Mouse (Mus musculus): ENCODE data around the gene Mbnl1.
"Not testable (repeated sequence)": the region's sequence is repeated elsewhere in the genome, so short reads cannot be mapped to it uniquely, and the experiment has no call there.

The Mbnl1 gene

GRCm38 (mm10) chr3:60472681-60473177 lies at the start of gene Mbnl1:
Gene Mbnl1 (plus strand): TSS chr3:60472830.
- no peak for DNase-seq

GRCm38 (mm10) chr3:60424148-60424547 lies 48.5 kb upstream of the Mbnl1 start:
- DNase-seq, result no peak

GRCm38 (mm10) chr3:60429049-60429448 lies 43.6 kb upstream of the Mbnl1 start:
- no peak for DNase-seq

- no peak for DNase-seq
Measured at GRCm38 (mm10) chr3:60437254-60437653, 35.4 kb upstream of the Mbnl1 start.

- no peak for DNase-seq
Measured at GRCm38 (mm10) chr3:60437678-60438232, 34.9 kb upstream of the Mbnl1 start.

- DNase-seq, result no peak
Measured at GRCm38 (mm10) chr3:60438715-60439114, 33.9 kb upstream of the Mbnl1 start.

GRCm38 (mm10) chr3:60461828-60462521 lies 10.7 kb upstream of the Mbnl1 start:
- DNase-seq, result no peak

- DNase-seq, result not testable (repeated sequence)
Measured at GRCm38 (mm10) chr3:60468667-60469066, 4.0 kb upstream of the Mbnl1 start.

GRCm38 (mm10) chr3:60469170-60469805 lies 3.3 kb upstream of the Mbnl1 start:
- DNase-seq, result not testable (repeated sequence)

GRCm38 (mm10) chr3:60472011-60472680 lies 484 bp upstream of the Mbnl1 start:
- DNase-seq, result no peak

- no peak for DNase-seq
Measured at GRCm38 (mm10) chr3:60473861-60474653, 1.4 kb downstream of the Mbnl1 start.

- DNase-seq, result no peak
Measured at GRCm38 (mm10) chr3:60474654-60474972, 2.0 kb downstream of the Mbnl1 start.

GRCm38 (mm10) chr3:60475055-60475454 lies 2.4 kb downstream of the Mbnl1 start:
- no peak for DNase-seq

- DNase-seq, result no peak
Measured at GRCm38 (mm10) chr3:60476751-60477255, 4.2 kb downstream of the Mbnl1 start.

GRCm38 (mm10) chr3:60478433-60478832 lies 5.8 kb downstream of the Mbnl1 start:
- DNase-seq, result no peak

GRCm38 (mm10) chr3:60480716-60481115 lies 8.1 kb downstream of the Mbnl1 start:
- no peak for DNase-seq

GRCm38 (mm10) chr3:60481740-60482399 lies 9.2 kb downstream of the Mbnl1 start:
- DNase-seq, result no peak

GRCm38 (mm10) chr3:60483305-60483704 lies 10.7 kb downstream of the Mbnl1 start:
- DNase-seq, result no peak

- DNase-seq, result no peak
Measured at GRCm38 (mm10) chr3:60485987-60486712, 13.5 kb downstream of the Mbnl1 start.

- no peak for DNase-seq
Measured at GRCm38 (mm10) chr3:60486713-60487170, 14.1 kb downstream of the Mbnl1 start.

GRCm38 (mm10) chr3:60489509-60489908 lies 16.9 kb downstream of the Mbnl1 start:
- no peak for DNase-seq
